Mouse (Mus musculus) G1E-ER4 (cell line): ENCODE data around the gene Sprn. TPM values are rescaled to one million over a fixed set of nuclear protein-coding genes. Genes with fewer than 3 reads are reported as not detected.

Experiments
- GATA1 ChIP-seq: IDR thresholded peaks from one replicate; pipeline ENCODE4 v1.8.0; 2012; ENCODE audit warnings: low read length, inconsistent platforms
- polyA plus RNA-seq: library from polyadenylated mRNA; stranded (reverse); fragments of >175 nt; gene quantifications from 2 replicates; pipeline ENCODE4 v1.2.3, GENCODE M21; 2012

Gene Sprn
- polyA plus RNA-seq, 1 experiment = not detected

- no peak for TF ChIP-seq GATA1
Measured at GRCm38 (mm10) chr7:140121338-140121910, 33.3 kb downstream of the Sprn start.

- no peak for TF ChIP-seq GATA1
Measured at GRCm38 (mm10) chr7:140120484-140120883, 34.2 kb downstream of the Sprn start.

- no peak for TF ChIP-seq GATA1
Measured at GRCm38 (mm10) chr7:140116329-140117054, 38.2 kb downstream of the Sprn start, which contains the start of gene Echs1. Echs1 (minus strand) TSS chr7:140116476.

GRCm38 (mm10) chr7:140115583-140116328 lies 38.9 kb downstream of the Sprn start, which contains the start of gene Paox:
Paox (plus strand) TSS chr7:140115799.
- TF ChIP-seq GATA1 = no peak

- TF ChIP-seq GATA1 = no peak
Measured at GRCm38 (mm10) chr7:140111943-140112342, 42.7 kb downstream of the Sprn start.

DNA sequence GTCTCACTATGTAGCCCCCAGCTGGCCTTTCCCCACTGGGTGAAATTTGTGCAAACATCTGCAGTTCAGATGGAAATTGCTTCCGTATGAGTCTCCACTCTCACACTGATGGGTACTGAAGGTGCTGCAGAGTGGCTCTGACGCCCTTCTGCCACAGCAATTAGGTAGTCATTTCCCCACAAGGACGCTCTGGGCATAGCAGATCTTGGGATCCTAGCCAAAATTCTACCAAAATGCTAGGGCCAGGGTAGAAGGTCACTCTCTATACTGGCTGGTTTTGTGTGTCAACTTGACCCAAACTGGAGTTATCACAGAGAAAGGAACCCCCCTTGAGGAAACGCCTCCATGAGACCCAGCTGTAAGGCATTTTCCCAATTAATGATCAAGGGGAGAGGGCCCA lies 50.7 kb downstream of the Sprn start:
- TF ChIP-seq GATA1 = no peak

- TF ChIP-seq GATA1 = no peak
Measured at GRCm38 (mm10) chr7:140101993-140102860, 52.5 kb downstream of the Sprn start, which contains the start of gene Fuom. Fuom (minus strand) TSS chr7:140102441.

GRCm38 (mm10) chr7:140101498-140101897 lies 53.2 kb downstream of the Sprn start:
- TF ChIP-seq GATA1 = no peak

Other genes with a start within 250 kb of the Sprn start
- gene Utf1, start 211.1 kb downstream of the Sprn start, polyA plus RNA-seq = not detected in 2 replicates
- not detected in 2 replicates for gene 6430531B16Rik, start 176.1 kb downstream of the Sprn start, polyA plus RNA-seq
- 0.03 and 0.04 TPM in 2 replicates for gene Adam8, start 162.3 kb downstream of the Sprn start, polyA plus RNA-seq
- gene Zfp511, start 118.5 kb downstream of the Sprn start, polyA plus RNA-seq = 22.3 and 25.3 TPM in 2 replicates
- 6.8 and 9.4 TPM in 2 replicates for gene Tubgcp2, start 118.2 kb downstream of the Sprn start, polyA plus RNA-seq
- not detected in 2 replicates for gene Msx3, start 105.8 kb downstream of the Sprn start, polyA plus RNA-seq
- gene Caly, start 72.3 kb downstream of the Sprn start, polyA plus RNA-seq = not detected in 2 replicates
- not detected in 2 replicates for gene Prap1, start 61.5 kb downstream of the Sprn start, polyA plus RNA-seq
- gene Fuom, start 52.4 kb downstream of the Sprn start, polyA plus RNA-seq = 0.23 TPM in 1 of 2 replicates, not detected in the other
- gene Paox, start 39.1 kb downstream of the Sprn start, polyA plus RNA-seq = 1.8 and 5.9 TPM in 2 replicates
- gene Echs1, start 38.4 kb downstream of the Sprn start, polyA plus RNA-seq = 3.0 and 10.6 TPM in 2 replicates
- 10.4 and 13.4 TPM in 2 replicates for gene Mtg1, start 17.3 kb downstream of the Sprn start, polyA plus RNA-seq
- not detected in 2 replicates for gene Olfr522, start 9.9 kb upstream of the Sprn start, polyA plus RNA-seq
- not detected in 2 replicates for gene Olfr523, start 18.3 kb upstream of the Sprn start, polyA plus RNA-seq
- not detected in 2 replicates for gene Olfr524, start 51.1 kb upstream of the Sprn start, polyA plus RNA-seq
- not detected in 2 replicates for gene Cd163l1, start 63.4 kb upstream of the Sprn start, polyA plus RNA-seq
- gene 5830411N06Rik, start 92.4 kb upstream of the Sprn start, polyA plus RNA-seq = not detected in 2 replicates
- gene Olfr525, start 166.0 kb upstream of the Sprn start, polyA plus RNA-seq = not detected in 2 replicates
- gene Olfr527, start 179.1 kb upstream of the Sprn start, polyA plus RNA-seq = not detected in 2 replicates
- not detected in 2 replicates for gene Olfr60, start 206.8 kb upstream of the Sprn start, polyA plus RNA-seq
- gene Olfr530, start 221.5 kb upstream of the Sprn start, polyA plus RNA-seq = not detected in 2 replicates
- gene Olfr531, start 248.0 kb upstream of the Sprn start, polyA plus RNA-seq = not detected in 2 replicates